Mouse (Mus musculus) kidney, embryonic 15.5 days (tissue): ENCODE results near the gene Cdc25a. TPM values are rescaled to one million over a fixed set of nuclear protein-coding genes. Genes with fewer than 3 reads are reported as not detected.

ENCODE experiments used
- ATAC-seq: fragments of 200-750 bp; cut with Nextera tagmentation; replicated peaks from 2 replicates; pipeline ENCODE4 v1.8.0; 2017; ENCODE audit warnings: moderate TSS enrichment; ENCODE audit not compliant: low FRiP score
- H3K27ac ChIP-seq: fragments of 300-500 bp; sonication (generic); 2 replicates; pipeline ENCODE4 v1.5.1; 2015; ENCODE audit warnings: mild to moderate bottlenecking, inconsistent platforms
- H3K27me3 ChIP-seq: fragments of 300-500 bp; sonication (generic); 2 replicates; pipeline ENCODE4 v1.6.1; 2015; ENCODE audit warnings: inconsistent platforms
- H3K36me3 ChIP-seq: fragments of 300-500 bp; sonication (generic); 2 replicates; pipeline ENCODE4 v1.6.1; 2015; ENCODE audit warnings: inconsistent platforms
- H3K4me1 ChIP-seq: fragments of 300-500 bp; sonication (generic); 2 replicates; pipeline ENCODE4 v1.6.1; 2015; ENCODE audit warnings: inconsistent platforms
- H3K4me2 ChIP-seq: fragments of 300-500 bp; sonication (generic); 2 replicates; pipeline ENCODE4 v1.6.1; 2015; ENCODE audit warnings: moderate library complexity, mild to moderate bottlenecking, inconsistent platforms
- H3K4me3 ChIP-seq: fragments of 300-500 bp; sonication (generic); replicated peaks from 2 replicates; pipeline ENCODE4 v1.5.1; 2015; ENCODE audit warnings: mild to moderate bottlenecking, inconsistent platforms
- H3K9ac ChIP-seq: fragments of 300-500 bp; sonication (generic); 2 replicates; pipeline ENCODE4 v1.6.1; 2015; ENCODE audit warnings: mild to moderate bottlenecking, inconsistent platforms
- H3K9me3 ChIP-seq: fragments of 300-500 bp; sonication (generic); replicated peaks from 2 replicates; pipeline ENCODE4 v1.6.1; 2016; ENCODE audit warnings: inconsistent platforms
- WGBS: fragments of 180-500 bp; shearing (Covaris S2); methylation state at CpG from one replicate; pipeline ENCODE4 v1.1.7; 2015; ENCODE audit warnings: mixed read lengths; 5-methylcytosine and 5-hydroxymethylcytosine counted together
- polyA plus RNA-seq: library from polyadenylated mRNA; unstranded; fragments of >200 nt; fragmentation: Nextera tagmentation; extraction: Ambion mirVana; gene quantifications from 2 replicates; pipeline ENCODE4 v1.2.1, GENCODE M21; 2015

Gene Cdc25a
- polyA plus RNA-seq, 1 experiment from 2014 or later, result 29.5 TPM

DNA sequence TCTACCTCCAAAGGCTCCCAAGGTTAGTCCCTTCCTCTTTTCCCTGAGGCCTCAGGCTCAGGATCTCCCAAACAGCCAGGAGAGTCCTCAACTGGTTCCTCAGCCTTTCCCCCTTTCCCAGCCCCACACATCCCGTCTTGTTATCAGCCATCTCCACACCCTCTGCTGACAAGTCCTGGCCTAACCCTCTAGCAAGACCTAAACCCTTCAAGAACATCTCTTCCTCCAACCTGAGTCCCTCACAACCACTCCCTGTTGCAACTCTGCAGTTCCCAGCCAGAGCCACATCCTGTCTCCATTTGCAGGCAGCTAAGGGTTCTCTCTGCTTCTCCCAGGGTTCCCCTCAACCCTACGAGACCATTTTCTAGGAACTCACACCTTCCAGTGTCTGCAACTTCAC, 9.2 kb upstream of the Cdc25a start:
- Histone ChIP-seq H3K9ac (no peak overlapping the region), H3K36me3 (no peaks in the 10 kb centered on the region), H3K4me2 (no peak overlapping the region), H3K4me1 (peaks cover 12% of the 10 kb centered on the region), H3K27ac (no peak overlapping the region), H3K9me3 (no peaks in the 10 kb centered on the region), H3K27me3 (no peaks in the 10 kb centered on the region), H3K4me3 (no peak overlapping the region)
- ATAC-seq, result no peak
- 65% methylated on average over 2 of the region's 2 CpGs for WGBS

DNA sequence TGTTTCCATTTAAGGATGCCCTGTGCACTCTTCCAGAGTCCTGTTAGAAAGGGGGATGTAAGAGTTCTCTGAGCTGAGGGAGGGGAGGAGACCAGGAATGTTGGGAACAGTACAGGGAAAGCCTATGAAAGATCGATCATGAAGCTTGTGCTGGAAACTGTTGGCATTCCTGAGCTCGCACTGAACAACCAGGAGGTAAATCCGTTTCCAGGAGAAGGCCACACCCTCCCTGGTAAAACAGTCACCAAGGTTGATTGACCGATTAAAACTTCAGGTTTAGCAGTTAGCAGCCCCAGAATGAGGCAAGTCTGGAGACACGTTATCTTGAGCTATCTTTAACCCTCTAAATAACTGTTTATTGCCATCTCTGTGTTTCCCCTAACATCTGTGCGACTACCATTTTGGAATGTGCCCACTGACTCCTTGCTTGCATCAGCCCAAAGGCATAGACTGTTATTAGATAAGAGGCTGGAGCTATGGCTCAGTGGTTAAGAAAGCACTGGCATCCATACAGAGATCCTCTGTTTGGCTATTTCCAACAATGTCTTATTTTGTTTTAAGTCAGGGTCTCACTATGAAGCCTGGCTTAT, 4.3 kb upstream of the Cdc25a start:
- H3K4me1 ChIP-seq, result peaks cover 11% of the 10 kb centered on the region
- peak overlapping the region; percentile 20; the same call in 1 of the 2 replicates for H3K4me3 ChIP-seq
- peak overlapping the region; percentile 38; the same call in 1 of the 2 replicates for H3K4me2 ChIP-seq
- no peaks in the 10 kb centered on the region for H3K27me3 ChIP-seq
- no peak for ATAC-seq
- no peak overlapping the region for H3K9ac ChIP-seq
- H3K27ac ChIP-seq, result peak overlapping the region; percentile 72
- H3K9me3 ChIP-seq, result no peaks in the 10 kb centered on the region
- H3K36me3 ChIP-seq, result no peaks in the 10 kb centered on the region
- WGBS, result 35% methylated on average over 6 of the region's 6 CpGs

DNA sequence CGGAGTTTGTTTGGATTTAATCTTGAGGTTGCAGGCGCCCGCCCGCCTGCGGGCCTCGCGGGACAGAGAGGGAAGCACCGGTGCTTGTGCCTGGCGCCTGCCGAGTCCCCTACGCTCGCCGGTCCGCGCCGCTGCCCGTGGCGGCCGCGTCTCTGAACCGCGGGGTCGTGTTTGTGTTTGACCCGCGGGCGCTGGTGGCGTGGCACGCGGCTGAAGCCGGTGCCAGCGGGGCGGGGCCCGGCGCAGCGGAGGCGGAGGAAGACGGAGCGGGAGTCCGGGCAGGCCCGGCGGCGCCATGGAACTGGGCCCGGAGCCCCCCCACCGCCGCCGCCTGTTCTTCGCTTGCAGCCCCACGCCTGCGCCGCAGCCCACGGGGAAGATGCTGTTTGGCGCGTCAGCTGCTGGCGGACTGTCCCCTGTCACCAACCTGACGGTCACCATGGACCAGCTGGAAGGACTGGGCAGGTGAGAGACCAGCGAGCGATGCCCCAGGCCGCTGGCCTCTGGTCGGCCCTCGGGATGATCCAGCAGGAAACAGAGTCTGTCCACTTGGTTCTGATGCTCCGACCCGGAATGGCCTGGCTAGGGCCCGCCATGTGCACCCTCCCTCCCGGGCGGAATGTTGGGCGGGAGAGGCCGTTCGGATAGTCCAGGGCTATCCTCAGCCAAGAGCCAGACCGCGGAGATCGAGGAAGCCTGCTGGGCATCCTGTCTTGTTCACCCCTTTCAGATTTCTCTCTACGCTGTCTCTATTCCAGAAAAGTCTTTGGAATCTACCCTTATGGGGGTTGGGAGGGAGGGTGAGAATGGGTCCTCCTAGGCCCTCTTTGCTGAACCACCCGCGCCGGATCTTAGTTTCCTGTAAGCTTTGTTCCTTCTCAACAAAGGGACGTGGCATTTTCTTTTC, 569 bp downstream of the Cdc25a start:
- Histone ChIP-seq H3K4me2 (peak overlapping the region; percentile 87), H3K27me3 (no peaks in the 10 kb centered on the region), H3K4me3 (peak overlapping the region; percentile 76), H3K36me3 (peaks cover 39% of the 10 kb centered on the region), H3K27ac (peak overlapping the region; percentile 95), H3K4me1 (peaks cover 20% of the 10 kb centered on the region), H3K9ac (peak overlapping the region; percentile 88), H3K9me3 (no peaks in the 10 kb centered on the region)
- ATAC-seq, result peak; percentile 81
- WGBS, result under 1% methylated on average over 76 of the region's 76 CpGs

DNA sequence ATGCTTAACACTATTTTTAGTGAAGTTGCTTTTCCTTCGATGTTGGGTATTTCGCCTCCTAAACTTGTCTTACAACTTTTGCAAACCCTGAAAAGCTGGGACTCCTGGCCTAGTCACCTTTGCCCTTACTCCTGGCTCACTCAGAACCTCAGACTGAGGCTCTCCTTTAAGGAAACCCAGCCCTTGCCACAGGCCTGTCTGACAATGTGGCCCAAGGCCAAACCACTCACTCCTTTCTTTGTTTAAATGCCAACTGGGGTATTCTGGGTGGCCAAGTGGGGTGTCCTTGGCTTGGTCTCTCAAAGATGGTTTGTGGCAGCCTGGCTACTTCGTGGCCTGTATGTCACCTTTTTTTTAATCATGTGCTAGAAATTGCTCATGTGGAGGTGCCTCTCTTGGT, 1.4 kb downstream of the Cdc25a start:
- H3K4me1 ChIP-seq, result peaks cover 14% of the 10 kb centered on the region
- H3K4me3 ChIP-seq, result peak overlapping the region; percentile 76
- 4% methylated on average over 3 of the region's 3 CpGs for WGBS
- peak overlapping the region; percentile 95 for H3K27ac ChIP-seq
- peak overlapping the region; percentile 88 for H3K9ac ChIP-seq
- no peaks in the 10 kb centered on the region for H3K9me3 ChIP-seq
- H3K4me2 ChIP-seq, result peak overlapping the region; percentile 87
- ATAC-seq, result no peak
- H3K36me3 ChIP-seq, result peaks cover 47% of the 10 kb centered on the region
- no peaks in the 10 kb centered on the region for H3K27me3 ChIP-seq

DNA sequence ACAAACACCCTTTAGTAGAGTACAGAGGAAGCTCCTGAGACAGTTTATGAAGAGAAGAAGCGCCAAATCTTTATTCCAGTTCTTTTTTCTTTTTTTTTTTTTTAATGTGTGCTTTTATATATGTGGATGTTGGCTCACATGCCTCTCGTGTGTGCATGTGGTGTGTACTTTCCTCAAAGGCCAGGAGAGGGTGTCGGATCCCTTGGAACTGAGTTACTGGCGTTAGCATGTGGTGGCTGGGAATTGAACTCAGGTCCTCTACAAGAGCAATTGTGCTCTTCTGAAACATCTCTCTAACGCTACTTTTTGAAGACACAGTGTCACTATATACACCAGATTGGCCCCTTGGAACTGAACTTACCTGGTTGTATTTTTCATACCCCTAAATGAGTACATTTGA, 2.3 kb downstream of the Cdc25a start:
- peak overlapping the region; percentile 88 for H3K9ac ChIP-seq

DNA sequence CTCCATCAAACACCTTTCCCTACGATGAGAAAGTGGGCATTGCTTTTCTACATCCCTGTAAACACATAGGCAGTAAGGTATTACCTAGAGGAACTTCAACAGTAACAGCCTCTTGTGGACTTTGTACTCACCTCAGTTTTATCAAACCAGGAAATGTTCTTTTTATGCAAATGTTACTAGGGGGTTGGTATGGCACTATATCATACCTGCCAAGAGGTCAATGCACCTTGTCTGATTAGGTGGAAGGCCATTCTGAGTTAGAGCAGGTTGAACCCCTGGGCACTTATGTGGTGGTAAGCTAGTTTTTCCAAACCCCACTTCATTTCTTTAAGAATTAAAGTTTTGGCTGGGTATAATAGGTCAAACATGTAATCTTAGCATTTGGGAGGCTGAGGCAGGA, 3.9 kb downstream of the Cdc25a start:
- WGBS, result 100% methylated on average over 1 of the region's 1 CpGs
- Histone ChIP-seq H3K4me3 (no peak overlapping the region), H3K4me2 (no peak overlapping the region), H3K36me3 (peaks cover 72% of the 10 kb centered on the region), H3K27me3 (no peaks in the 10 kb centered on the region), H3K9me3 (no peaks in the 10 kb centered on the region), H3K27ac (no peak overlapping the region), H3K4me1 (peaks cover 14% of the 10 kb centered on the region), H3K9ac (no peak overlapping the region)
- no peak for ATAC-seq

More for the DNA sequence above, 2.3 kb downstream of the Cdc25a start:
- Histone ChIP-seq H3K36me3 (peaks cover 56% of the 10 kb centered on the region), H3K9me3 (no peaks in the 10 kb centered on the region), H3K4me1 (peaks cover 14% of the 10 kb centered on the region), H3K4me3 (peak overlapping the region; percentile 76), H3K4me2 (peak overlapping the region; percentile 87), H3K27ac (no peak overlapping the region), H3K27me3 (no peaks in the 10 kb centered on the region)
- 85% methylated on average over 5 of the region's 5 CpGs for WGBS
- no peak for ATAC-seq

DNA sequence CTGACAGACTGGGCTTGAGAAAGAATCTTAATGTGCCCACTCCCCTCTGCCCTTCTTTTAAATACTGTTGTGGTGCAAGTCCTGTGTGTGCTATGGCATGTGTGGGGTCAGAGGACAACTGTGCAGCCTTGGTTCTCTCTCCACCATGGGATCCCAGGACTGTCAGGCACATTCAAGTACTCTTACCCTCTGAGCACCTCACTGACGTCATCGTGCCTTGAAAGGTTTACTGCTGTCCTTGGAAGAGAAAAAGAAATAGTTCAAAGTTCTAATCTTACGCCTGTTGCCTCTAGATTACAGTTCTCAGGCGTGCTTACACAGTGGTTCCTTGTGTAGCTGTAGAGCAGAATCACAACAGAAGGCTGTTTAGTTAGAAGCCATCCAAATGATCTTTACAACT, 10.9 kb downstream of the Cdc25a start:
- 68% methylated on average over 4 of the region's 4 CpGs for WGBS
- Histone ChIP-seq H3K9ac (no peak overlapping the region), H3K4me3 (no peak overlapping the region), H3K27ac (no peak overlapping the region), H3K4me2 (no peak overlapping the region), H3K36me3 (peaks cover 100% of the 10 kb centered on the region), H3K4me1 (no peaks in the 10 kb centered on the region), H3K27me3 (no peaks in the 10 kb centered on the region), H3K9me3 (no peaks in the 10 kb centered on the region)
- ATAC-seq, result no peak

DNA sequence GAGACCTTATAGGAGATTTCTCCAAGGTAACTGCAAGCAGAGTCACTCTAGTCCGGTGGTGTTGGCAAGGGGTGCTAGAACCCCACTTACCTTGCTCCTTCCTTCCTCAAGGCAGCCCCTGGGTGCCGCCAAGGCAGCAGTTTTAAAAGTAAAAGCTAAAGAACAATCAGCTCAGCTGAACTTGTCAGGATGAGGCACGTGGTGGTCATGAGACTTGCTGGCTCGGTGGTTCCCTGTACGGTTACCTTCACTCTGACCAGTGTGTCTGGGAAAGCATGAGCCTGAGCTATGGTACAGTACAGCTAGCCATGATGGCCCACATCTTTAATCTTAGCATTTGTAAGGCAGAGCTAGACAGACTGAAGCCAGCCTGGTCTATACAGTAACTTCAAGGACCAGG, 11.9 kb downstream of the Cdc25a start:
- peaks cover 100% of the 10 kb centered on the region for H3K36me3 ChIP-seq
- H3K9me3 ChIP-seq, result no peaks in the 10 kb centered on the region
- no peaks in the 10 kb centered on the region for H3K27me3 ChIP-seq
- no peak overlapping the region for H3K4me3 ChIP-seq
- no peak for ATAC-seq
- H3K4me2 ChIP-seq, result no peak overlapping the region
- H3K4me1 ChIP-seq, result no peaks in the 10 kb centered on the region
- no peak overlapping the region for H3K27ac ChIP-seq
- WGBS, result 89% methylated on average over 5 of the region's 5 CpGs
- H3K9ac ChIP-seq, result no peak overlapping the region

DNA sequence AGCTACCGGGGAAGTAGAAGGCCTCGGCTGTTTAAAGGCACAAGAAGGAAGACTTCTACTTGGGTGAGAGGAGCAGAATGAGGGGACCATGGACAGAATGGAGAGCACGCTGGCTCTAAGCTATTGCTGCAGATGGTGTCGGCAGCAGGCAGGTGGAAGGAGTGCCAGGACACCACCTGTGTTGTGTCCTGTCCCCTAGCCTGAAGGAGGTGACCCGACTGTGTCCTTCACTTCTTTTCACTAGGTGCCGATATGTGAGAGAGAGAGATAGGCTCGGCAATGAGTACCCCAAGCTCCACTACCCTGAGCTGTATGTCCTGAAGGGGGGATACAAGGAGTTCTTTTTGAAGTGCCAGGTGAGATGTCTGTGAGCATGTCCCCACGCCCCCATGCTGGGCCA, 16.1 kb downstream of the Cdc25a start:
- no peak for ATAC-seq
- Histone ChIP-seq H3K4me3 (no peak overlapping the region), H3K36me3 (peaks cover 81% of the 10 kb centered on the region), H3K9me3 (no peaks in the 10 kb centered on the region), H3K4me1 (peaks cover 28% of the 10 kb centered on the region), H3K4me2 (no peak overlapping the region), H3K27me3 (no peaks in the 10 kb centered on the region), H3K27ac (no peak overlapping the region), H3K9ac (no peak overlapping the region)
- 86% methylated on average over 8 of the region's 8 CpGs for WGBS

DNA sequence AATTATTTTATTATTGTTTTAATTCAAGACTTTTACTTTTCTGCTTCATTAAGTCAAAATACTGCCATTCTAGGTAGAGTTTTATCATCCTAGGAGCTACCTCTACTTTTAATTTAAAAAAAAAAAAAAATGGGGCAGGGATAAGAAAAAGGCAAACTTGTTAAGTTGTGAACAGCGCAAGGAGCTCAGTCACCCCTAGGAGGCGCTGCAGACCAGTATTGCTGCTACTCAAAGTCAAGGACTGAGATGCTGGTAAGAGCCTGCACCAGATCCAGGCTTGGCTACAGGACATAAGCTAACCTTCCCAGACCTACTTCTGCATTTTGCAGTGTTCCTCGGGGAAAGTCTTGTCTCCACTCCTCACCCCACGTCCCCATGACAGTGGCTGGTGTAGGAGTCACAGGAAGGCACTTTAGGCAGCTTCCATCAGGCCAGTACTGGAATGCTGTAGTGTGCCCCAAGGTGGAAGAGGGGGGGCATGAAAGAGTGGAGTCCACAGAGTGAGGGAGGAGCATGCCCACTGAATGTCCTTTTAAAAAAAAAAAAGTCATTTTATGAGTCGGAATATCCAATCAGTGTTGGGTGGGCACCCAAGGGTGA, 17.4 kb downstream of the Cdc25a start:
- Histone ChIP-seq H3K36me3 (peaks cover 68% of the 10 kb centered on the region), H3K27me3 (no peaks in the 10 kb centered on the region), H3K9ac (no peak overlapping the region), H3K4me1 (peaks cover 31% of the 10 kb centered on the region), H3K27ac (0 out of 2 replicates have a peak overlapping the region, but pooled peaks have one; percentile 89), H3K9me3 (no peaks in the 10 kb centered on the region), H3K4me2 (no peak overlapping the region), H3K4me3 (no peak overlapping the region)
- WGBS, result 65% methylated on average over 5 of the region's 5 CpGs
- no peak for ATAC-seq

DNA sequence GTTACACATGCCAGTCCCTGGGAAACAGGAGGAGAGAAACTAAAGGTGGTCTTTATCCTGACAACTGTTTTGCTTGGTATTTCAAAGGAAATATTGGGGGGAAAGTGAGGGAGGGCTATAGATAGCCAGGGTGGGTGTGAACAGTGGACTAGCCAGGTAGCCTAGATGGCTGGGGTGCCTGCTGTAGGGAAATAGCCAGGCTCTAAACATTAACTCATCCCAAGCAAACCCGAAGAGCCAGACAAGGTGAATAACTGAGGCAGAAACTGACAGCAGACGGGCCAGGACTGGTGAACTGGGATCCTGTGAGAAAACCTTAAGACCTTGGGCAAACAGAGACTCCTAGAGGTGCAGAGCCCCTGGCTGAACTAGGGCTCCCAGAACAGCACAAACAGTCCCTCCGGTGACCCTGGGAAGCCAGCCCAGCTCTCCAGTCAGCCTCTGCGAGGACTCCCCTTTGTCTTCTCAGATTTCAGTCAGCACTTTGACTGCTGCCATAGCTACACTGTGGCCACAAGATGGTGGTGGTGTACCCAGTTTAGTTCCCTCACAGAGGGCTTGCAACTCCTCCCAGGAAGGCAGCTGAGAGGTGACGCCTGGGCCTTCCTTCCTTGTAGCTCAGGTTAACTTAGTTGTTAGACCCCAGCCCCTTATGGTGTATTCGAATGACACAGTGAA, 19.2 kb downstream of the Cdc25a start:
- WGBS, result 13% methylated on average over 6 of the region's 6 CpGs
- H3K9ac ChIP-seq, result no peak overlapping the region; the same call in 1 of the 2 replicates

More for the DNA sequence above, 19.2 kb downstream of the Cdc25a start:
- no peaks in the 10 kb centered on the region for H3K27me3 ChIP-seq
- peak overlapping the region; percentile 89 for H3K27ac ChIP-seq
- H3K4me2 ChIP-seq, result 0 out of 2 replicates have a peak overlapping the region, but pooled peaks have one; percentile 24
- H3K4me3 ChIP-seq, result no peak overlapping the region
- peaks cover 35% of the 10 kb centered on the region for H3K4me1 ChIP-seq
- ATAC-seq, result peak; percentile 90
- H3K9me3 ChIP-seq, result no peaks in the 10 kb centered on the region
- H3K36me3 ChIP-seq, result peaks cover 50% of the 10 kb centered on the region
